Mouse (Mus musculus) heart, embryonic 13.5 days (tissue): ENCODE data around the gene Nr2f6. TPM values are rescaled to one million over a fixed set of nuclear protein-coding genes. Genes with fewer than 3 reads are reported as not detected.

Experiments used
- ATAC-seq: fragments of 200-750 bp; cut with Nextera tagmentation; 2 replicates; pipeline ENCODE4 v1.8.0; 2017; ENCODE audit warnings: moderate TSS enrichment; ENCODE audit not compliant: insufficient number of reproducible peaks, low FRiP score, low TSS enrichment; ENCODE audit errors: extremely low read depth
- H3K27ac ChIP-seq: fragments of 300-500 bp; sonication (generic); replicated peaks from 2 replicates; pipeline ENCODE4 v1.5.1; 2015; ENCODE audit warnings: moderate library complexity, mild to moderate bottlenecking, inconsistent platforms
- H3K27me3 ChIP-seq: fragments of 300-500 bp; sonication (generic); replicated peaks from 2 replicates; pipeline ENCODE4 v1.6.1; 2015; ENCODE audit warnings: mild to moderate bottlenecking, inconsistent platforms
- H3K36me3 ChIP-seq: fragments of 300-500 bp; sonication (generic); 2 replicates; pipeline ENCODE4 v1.6.1; 2015; ENCODE audit warnings: mild to moderate bottlenecking, inconsistent platforms
- H3K4me1 ChIP-seq: fragments of 300-500 bp; sonication (generic); 2 replicates; pipeline ENCODE4 v1.6.1; 2015; ENCODE audit warnings: inconsistent platforms
- H3K4me2 ChIP-seq: fragments of 300-500 bp; sonication (generic); 2 replicates; pipeline ENCODE4 v1.6.1; 2015; ENCODE audit warnings: inconsistent platforms, mild to moderate bottlenecking, moderate library complexity
- H3K4me3 ChIP-seq: fragments of 300-500 bp; sonication (generic); 2 replicates; pipeline ENCODE4 v1.5.1; 2015; ENCODE audit warnings: moderate library complexity, mild to moderate bottlenecking, inconsistent platforms
- H3K9ac ChIP-seq: fragments of 300-500 bp; sonication (generic); 2 replicates; pipeline ENCODE4 v1.6.1; 2015; ENCODE audit warnings: inconsistent platforms, mild to moderate bottlenecking, moderate library complexity
- H3K9me3 ChIP-seq: fragments of 300-500 bp; sonication (generic); 2 replicates; pipeline ENCODE4 v1.6.1; 2016; ENCODE audit warnings: inconsistent platforms
- WGBS: fragments of 180-500 bp; shearing (Covaris S2); methylation state at CpG from one replicate; pipeline ENCODE4 v1.1.7; 2015; ENCODE audit warnings: mixed read lengths; 5-methylcytosine and 5-hydroxymethylcytosine counted together
- polyA plus RNA-seq: library from polyadenylated mRNA; unstranded; fragments of >200 nt; fragmentation: Nextera tagmentation; extraction: Ambion mirVana; gene quantifications from 2 replicates; pipeline ENCODE4 v1.2.1, GENCODE M21; 2015

The Nr2f6 gene
- polyA plus RNA-seq, result 36.6 and 40.9 TPM in 2 replicates

DNA sequence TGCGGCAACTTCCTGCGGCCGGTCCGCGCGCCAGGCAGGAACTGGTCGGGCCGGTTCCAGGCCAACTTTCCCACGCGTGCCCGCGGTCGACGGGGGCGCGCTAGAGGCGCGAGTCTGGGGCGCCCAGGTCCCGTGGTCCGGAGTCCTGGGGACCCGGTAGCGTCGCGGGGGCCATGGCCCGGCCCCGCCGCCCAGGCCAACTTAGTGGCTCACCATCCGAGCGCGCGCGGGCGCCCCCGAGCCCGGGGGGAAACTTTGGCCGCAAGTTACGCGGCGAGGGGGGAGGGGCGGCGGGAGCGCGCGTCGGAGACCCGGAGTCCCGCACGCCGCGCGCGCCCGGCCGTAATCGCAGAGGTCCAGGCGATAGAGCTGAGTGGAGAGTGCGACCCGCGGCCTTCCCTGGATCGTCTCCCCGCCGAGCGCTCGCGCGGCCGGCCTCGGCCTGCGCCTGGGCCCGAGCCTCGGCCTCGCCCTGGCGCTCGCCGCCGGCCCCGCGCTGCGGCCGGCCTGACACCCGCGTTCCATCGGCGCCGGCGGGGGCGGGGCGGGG is at the start of gene Nr2f6:
TSS of gene Nr2f6 (minus strand) at position 540 of the 550 bp plus-strand sequence.
- H3K36me3 ChIP-seq, result peaks cover 19% of the 10 kb centered on the region
- ATAC-seq, result no peak
- no peaks in the 10 kb centered on the region for H3K9me3 ChIP-seq
- H3K4me3 ChIP-seq, result peak within 1 kb of the TSS; percentile 95
- peak within 1 kb of the TSS; percentile 96 for H3K9ac ChIP-seq
- under 1% methylated on average over 58 of the region's 89 CpGs for WGBS
- peak within 1 kb of the TSS; percentile 98 for H3K4me2 ChIP-seq
- H3K27ac ChIP-seq, result peak within 1 kb of the TSS; percentile 91
- 0 out of 2 replicates have a peak, but pooled peaks cover 8% of the 10 kb centered on the region for H3K27me3 ChIP-seq
- peaks cover 49% of the 10 kb centered on the region for H3K4me1 ChIP-seq

DNA sequence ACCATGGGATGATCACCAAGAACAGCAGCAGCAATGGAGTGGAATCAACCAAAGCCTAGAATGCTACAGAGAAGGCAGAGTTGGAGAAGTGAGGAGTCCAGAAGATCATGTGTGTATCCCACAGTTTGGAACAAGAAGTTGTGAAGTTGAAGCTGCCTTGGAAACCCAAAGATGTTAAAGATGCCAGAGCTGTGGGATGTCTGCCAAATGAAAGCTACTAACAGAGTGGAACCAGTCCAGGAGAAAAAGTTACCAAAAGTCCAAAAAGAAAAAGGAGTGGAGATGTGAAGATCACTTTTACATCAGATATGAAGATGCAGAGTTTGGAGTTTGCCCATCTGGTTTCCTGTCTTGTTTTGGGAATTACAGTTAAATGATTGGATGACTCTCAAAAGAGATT is 40.4 kb upstream of the Nr2f6 start:
- Histone ChIP-seq H3K27me3 (0 out of 2 replicates have a peak, but pooled peaks cover 10% of the 10 kb centered on the region), H3K4me1 (no peaks in the 10 kb centered on the region), H3K9ac (no peak overlapping the region), H3K27ac (no peak overlapping the region), H3K9me3 (0 out of 2 replicates have a peak, but pooled peaks cover 4% of the 10 kb centered on the region), H3K4me2 (no peak overlapping the region), H3K4me3 (no peak overlapping the region), H3K36me3 (no peaks in the 10 kb centered on the region)
- no peak for ATAC-seq

DNA sequence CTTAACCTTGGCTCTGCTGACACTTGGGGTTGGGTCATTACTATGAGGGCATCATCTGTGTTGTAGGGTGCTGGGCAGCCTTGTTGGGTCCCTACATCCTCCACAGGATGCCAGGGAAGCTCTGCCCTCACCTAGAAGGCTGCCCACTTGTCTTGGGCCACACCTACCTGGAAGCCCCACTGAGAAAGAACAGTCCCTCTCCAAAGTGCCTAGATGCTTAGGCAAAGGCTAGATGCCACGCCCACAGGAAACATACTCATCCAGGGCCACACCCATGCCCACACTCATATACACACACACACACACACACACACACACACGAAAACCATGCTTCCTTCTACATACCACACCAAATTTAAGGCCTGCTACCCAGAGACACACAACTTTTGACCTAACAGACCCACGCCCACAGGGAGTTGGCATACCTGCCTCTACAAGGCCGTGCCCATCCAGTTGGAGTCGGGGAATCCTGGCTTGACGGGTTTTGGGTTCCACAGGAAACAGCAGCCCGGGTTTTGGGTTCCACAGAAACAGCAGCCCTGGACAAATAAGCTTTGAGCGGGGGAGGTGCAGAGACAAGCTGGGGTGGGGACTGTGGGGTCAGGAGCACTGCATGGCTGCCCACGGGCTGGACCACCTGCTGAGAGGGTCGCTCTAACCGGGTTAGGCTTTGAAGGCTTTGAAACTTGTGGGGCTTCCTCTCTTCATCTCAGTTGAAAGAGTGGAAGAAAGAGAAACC is 29.9 kb upstream of the Nr2f6 start:
- Histone ChIP-seq H3K9ac (no peak overlapping the region), H3K9me3 (no peaks in the 10 kb centered on the region), H3K27ac (no peak overlapping the region), H3K4me1 (peaks cover 11% of the 10 kb centered on the region), H3K4me3 (no peak overlapping the region), H3K4me2 (no peak overlapping the region), H3K36me3 (peaks cover 32% of the 10 kb centered on the region), H3K27me3 (0 out of 2 replicates have a peak, but pooled peaks cover 9% of the 10 kb centered on the region)
- no peak for ATAC-seq
- WGBS, result 44% methylated on average over 11 of the region's 11 CpGs

DNA sequence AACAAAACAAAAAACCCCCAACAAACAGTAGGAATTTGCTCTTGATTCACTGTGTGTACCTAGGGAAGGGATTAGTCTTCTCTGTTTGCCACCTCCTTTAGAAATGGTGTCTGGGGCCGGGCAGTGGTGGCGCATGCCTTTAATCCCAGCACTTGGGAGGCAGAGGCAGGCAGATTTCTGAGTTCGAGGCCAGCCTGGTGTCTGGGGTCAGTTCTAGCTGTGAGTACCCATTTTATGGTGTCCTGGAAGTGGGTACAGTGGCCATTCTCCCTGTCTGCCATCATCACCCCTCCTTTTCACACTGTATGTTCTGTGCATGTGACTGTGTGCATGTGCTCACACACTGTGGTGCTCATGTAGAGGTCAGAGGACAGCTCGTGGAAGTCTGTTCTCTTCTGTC is 26.5 kb upstream of the Nr2f6 start:
- H3K4me1 ChIP-seq, result peaks cover 25% of the 10 kb centered on the region
- H3K36me3 ChIP-seq, result peaks cover 33% of the 10 kb centered on the region
- no peaks in the 10 kb centered on the region for H3K9me3 ChIP-seq
- H3K4me2 ChIP-seq, result no peak overlapping the region
- 89% methylated on average over 4 of the region's 4 CpGs for WGBS
- no peak overlapping the region for H3K9ac ChIP-seq
- H3K27me3 ChIP-seq, result no peaks in the 10 kb centered on the region
- no peak overlapping the region for H3K27ac ChIP-seq
- H3K4me3 ChIP-seq, result no peak overlapping the region
- ATAC-seq, result no peak

DNA sequence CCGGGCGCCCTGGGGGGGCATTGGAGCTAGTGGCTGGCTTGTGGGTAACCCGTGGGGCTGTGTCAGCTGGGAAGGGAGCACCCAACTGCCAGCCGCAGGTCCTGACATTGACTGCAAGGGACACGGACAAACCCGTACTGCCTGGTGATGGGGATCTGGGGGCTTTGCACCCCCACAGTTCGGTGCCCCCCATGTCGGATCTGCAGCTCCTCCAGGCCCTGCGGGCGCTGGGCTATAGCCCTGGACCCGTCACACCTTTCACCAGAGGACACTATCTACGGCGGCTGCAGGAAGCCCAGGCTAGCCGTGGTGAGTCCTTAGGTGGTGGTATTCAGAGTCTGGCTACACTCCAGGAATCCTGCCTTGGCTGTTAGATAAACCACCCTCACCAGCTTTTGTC is 25.7 kb upstream of the Nr2f6 start:
- no peak overlapping the region for H3K4me3 ChIP-seq
- peaks cover 25% of the 10 kb centered on the region for H3K4me1 ChIP-seq
- H3K9ac ChIP-seq, result peak overlapping the region; percentile 33; the same call in 1 of the 2 replicates
- WGBS, result 89% methylated on average over 14 of the region's 14 CpGs
- peaks cover 35% of the 10 kb centered on the region for H3K36me3 ChIP-seq
- H3K27me3 ChIP-seq, result no peaks in the 10 kb centered on the region
- ATAC-seq, result no peak
- H3K27ac ChIP-seq, result no peak overlapping the region
- H3K9me3 ChIP-seq, result no peaks in the 10 kb centered on the region
- peak overlapping the region; percentile 97 for H3K4me2 ChIP-seq

DNA sequence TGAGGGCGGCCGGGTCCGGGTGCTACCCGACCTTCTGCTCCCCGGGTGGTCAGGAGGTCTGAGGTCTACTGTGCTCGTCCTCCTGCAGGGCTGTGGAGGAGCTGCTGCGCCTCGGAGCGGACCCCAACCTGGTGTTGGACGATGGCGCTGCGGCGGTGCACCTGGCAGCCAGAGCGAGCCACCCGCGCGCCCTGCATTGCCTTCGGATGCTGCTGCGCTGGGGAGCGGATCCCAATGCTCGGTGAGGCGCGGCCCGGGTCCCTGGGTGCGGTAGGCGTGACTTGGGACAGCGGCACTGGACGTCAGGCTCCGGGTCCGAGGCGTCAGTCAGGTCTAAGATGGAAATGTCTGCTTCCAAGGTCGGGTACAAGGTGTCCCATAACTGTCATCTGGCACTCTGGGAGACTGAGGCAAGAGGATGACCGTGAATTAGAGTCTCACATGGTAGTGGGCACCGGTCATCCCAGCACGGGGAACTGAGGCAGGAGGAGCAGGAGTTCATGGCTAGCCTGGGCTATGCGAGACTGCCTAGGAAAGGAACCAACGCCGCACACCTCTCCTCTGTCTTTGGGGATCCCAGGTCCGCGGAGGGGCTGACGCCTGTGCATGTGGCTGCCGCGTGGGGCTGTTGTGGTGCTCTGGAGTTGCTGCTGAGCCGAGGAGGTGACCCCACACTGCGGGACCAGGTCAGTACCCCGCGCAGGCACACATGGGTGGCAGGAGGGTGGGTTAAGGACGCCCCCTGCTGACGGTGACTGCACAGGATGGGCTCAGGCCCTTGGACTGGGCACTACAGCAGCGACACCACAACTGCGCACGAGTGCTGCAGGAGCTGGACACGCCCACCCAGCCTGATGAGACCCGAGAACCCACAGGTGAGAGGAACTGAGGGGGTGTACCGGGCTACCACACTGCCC is 24.6 kb upstream of the Nr2f6 start:
- Histone ChIP-seq H3K27me3 (no peaks in the 10 kb centered on the region), H3K4me3 (peak overlapping the region; percentile 80), H3K4me2 (peak overlapping the region; percentile 97), H3K4me1 (peaks cover 25% of the 10 kb centered on the region), H3K27ac (peak overlapping the region; percentile 55; the same call in 1 of the 2 replicates), H3K36me3 (peaks cover 35% of the 10 kb centered on the region), H3K9me3 (no peaks in the 10 kb centered on the region), H3K9ac (peak overlapping the region; percentile 88)
- WGBS, result 1% methylated on average over 55 of the region's 55 CpGs
- ATAC-seq, result peak; percentile 18; the same call in 1 of the 2 replicates

DNA sequence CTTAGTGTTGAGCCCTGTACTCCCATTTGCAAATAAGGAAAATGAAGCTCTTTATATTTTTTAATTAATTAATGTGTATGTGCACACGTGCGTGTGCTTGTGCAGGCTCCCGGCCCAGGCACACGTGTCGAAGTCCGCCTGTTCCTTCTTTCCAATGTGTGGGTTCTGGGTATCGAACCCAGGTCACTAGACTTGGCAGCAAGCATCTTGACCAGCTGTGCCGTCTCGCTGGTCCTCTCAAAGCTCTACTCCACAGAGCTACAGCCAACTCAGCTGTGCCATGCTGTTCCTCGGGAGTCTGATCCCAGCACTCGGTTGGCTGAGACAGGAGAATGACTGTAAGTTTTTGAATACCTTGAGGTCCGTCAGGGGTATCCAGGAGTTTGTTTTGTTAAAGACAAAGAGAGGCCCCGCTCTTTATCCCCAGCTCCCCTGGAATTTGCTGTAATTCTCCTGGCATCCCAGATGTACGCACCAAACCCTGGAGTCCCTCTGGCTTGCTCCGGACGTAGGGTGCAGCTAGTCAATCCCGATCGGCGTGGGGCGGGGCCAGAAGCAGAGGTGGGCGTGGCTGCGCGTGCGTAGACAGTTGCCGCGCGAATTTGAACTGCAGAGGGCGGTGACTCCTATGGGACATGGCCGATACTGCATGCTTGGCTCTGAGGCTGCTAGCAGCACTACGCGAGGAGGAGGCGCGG is 23.8 kb upstream of the Nr2f6 start, which contains the start of gene Ankle1:
TSS of gene Ankle1 (plus strand) at position 610 of the 698 bp plus-strand sequence.
- Histone ChIP-seq H3K27ac (peak within 1 kb of the TSS; percentile 55), H3K36me3 (peaks cover 41% of the 10 kb centered on the region), H3K9ac (peak within 1 kb of the TSS; percentile 88), H3K27me3 (no peaks in the 10 kb centered on the region), H3K4me1 (peaks cover 25% of the 10 kb centered on the region), H3K4me3 (peak within 1 kb of the TSS; percentile 80), H3K4me2 (peak within 1 kb of the TSS; percentile 97), H3K9me3 (no peaks in the 10 kb centered on the region)
- peak; percentile 71 for ATAC-seq
- WGBS, result 13% methylated on average over 33 of the region's 33 CpGs

DNA sequence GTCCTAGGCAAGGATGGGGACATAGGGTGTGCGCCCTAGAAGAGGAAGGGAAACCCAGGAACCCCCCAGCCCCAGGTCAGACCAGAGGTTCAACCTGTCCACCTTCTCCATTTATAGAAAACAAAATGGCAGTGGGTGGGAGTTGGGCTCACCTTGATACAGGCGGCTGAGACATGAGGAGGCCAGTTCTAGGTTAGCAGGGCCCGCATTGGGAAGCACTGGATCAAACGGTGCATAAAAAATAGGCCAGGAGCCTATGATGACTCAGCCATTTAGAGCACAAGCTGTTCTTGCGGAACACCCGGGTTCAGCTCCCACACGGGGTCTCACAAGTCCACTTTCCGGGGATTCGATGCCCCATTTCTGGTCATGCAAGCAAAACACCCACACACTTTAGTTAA is 23.2 kb upstream of the Nr2f6 start:
- ATAC-seq, result no peak
- Histone ChIP-seq H3K4me1 (peaks cover 25% of the 10 kb centered on the region), H3K9ac (peak overlapping the region; percentile 88; the same call in 1 of the 2 replicates), H3K36me3 (peaks cover 41% of the 10 kb centered on the region), H3K4me3 (0 out of 2 replicates have a peak overlapping the region, but pooled peaks have one; percentile 80), H3K27me3 (no peaks in the 10 kb centered on the region), H3K9me3 (no peaks in the 10 kb centered on the region), H3K4me2 (peak overlapping the region; percentile 97), H3K27ac (no peak overlapping the region)
- WGBS, result 83% methylated on average over 9 of the region's 9 CpGs

DNA sequence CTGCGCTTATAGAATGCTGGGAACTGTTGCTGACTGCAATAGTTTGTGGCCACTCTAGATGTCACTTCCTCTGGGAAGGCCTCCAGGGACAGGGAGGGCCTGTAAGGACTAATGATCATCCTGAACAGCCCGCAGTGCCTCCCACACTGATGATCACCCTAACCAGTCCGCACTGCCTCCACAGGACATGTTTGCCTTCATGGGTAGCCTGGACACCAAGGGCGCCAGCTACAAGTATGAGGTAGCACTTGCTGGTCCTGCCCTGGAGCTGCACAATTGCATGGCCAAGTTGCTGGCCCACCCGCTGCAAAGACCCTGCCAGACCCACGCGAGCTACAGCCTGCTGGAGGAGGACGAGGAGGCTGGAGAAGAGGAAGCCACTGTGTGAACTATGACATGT is 22.3 kb upstream of the Nr2f6 start:
- H3K4me1 ChIP-seq, result peaks cover 25% of the 10 kb centered on the region
- no peak overlapping the region for H3K27ac ChIP-seq
- H3K27me3 ChIP-seq, result no peaks in the 10 kb centered on the region
- H3K36me3 ChIP-seq, result peaks cover 40% of the 10 kb centered on the region
- no peak overlapping the region for H3K4me3 ChIP-seq
- no peak overlapping the region for H3K4me2 ChIP-seq
- WGBS, result 83% methylated on average over 8 of the region's 8 CpGs
- H3K9me3 ChIP-seq, result no peaks in the 10 kb centered on the region
- no peak for ATAC-seq
- no peak overlapping the region for H3K9ac ChIP-seq

DNA sequence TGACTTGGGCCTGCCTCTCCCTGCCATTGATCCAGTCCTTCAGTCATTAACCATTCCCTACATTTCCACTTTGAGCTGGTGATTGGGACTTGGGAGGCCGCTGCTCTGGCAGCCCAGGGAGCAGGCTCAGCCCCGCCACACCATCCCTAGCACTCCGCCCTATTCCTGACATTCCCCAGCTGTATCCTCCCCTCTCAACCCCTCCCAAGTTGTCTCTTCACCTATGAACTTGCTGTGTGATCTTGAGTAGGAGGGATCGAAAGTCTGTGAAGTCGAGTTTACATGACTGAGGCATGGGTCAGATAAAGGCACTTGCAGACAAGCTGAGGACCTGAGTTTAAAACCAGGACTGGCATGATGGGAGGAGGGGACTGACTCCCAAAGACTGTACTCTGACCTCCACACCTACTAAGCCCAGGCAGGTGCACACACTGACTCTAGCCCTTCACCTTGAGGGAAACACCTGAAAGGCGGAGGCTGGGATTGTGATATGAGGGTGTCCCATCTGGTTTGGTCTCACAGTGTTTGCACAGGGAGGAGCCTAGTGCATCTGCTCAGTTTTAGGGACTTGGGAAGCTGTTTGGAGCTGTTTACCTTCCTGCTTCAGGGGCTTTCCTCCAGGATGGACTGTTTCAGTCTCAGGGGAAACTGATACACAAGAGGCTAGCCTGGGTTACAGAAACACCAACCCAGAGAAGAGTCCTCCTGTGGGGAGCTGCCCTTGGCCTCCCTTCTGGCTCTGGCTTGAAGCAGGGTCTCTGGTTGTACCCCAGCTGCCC is 21.5 kb upstream of the Nr2f6 start:
- H3K27ac ChIP-seq, result no peak overlapping the region
- no peak for ATAC-seq
- no peak overlapping the region for H3K4me3 ChIP-seq
- H3K4me2 ChIP-seq, result no peak overlapping the region
- H3K9me3 ChIP-seq, result no peaks in the 10 kb centered on the region
- H3K36me3 ChIP-seq, result peaks cover 40% of the 10 kb centered on the region
- WGBS, result 57% methylated on average over 6 of the region's 6 CpGs
- no peaks in the 10 kb centered on the region for H3K27me3 ChIP-seq
- no peak overlapping the region for H3K9ac ChIP-seq
- H3K4me1 ChIP-seq, result peaks cover 25% of the 10 kb centered on the region
